Mouse (Mus musculus): ENCODE data around the gene 1700009N14Rik. TPM values are rescaled to one million over a fixed set of nuclear protein-coding genes. Genes with fewer than 3 reads are reported as not detected.

Gene 1700009N14Rik
- polyA plus RNA-seq (2012; rRNA removed; ENCODE audit: low replicate concordance) = not detected in 2 replicates

GRCm38 (mm10) chr4:39450069-39450468, at the start of gene 1700009N14Rik:
Gene 1700009N14Rik (plus strand): TSS chr4:39450295.

Data from duodenum, adult 2 months (tissue).